Mouse (Mus musculus) stomach, postnatal 0 days (tissue): Measurements from ENCODE around the gene Dnajb3.

Experiments used
- CTCF ChIP-seq: IDR thresholded peaks from 2 replicates; pipeline ENCODE4 v1.5.1; 2016; ENCODE audit warnings: antibody characterized with exemption, low read depth, mild to moderate bottlenecking, moderate library complexity
- EP300 ChIP-seq: optimal IDR thresholded peaks from 2 replicates; pipeline ENCODE3; 2016; ENCODE audit warnings: antibody characterized with exemption

DNA sequence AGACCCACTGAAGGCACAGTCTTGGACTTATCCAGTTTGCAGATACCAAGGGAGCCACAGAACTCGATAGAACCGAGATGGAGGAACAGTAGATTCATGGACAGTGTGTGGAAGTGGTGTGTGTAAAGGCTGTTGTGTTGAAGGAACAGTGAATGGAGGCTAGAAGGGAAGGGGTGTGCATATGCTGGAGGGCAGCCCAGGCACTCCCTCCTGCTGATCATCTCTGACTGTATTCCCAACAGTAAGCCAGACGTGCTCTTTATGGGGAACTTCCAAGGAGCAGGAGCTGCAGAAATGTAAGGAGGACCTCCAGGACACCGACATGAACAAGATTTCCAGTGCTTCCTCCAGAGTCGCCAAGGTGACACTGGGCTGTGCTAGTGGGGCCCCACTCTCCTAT is 44.4 kb upstream of the Dnajb3 start:
- TF ChIP-seq CTCF (no peak), EP300 (no peak)
